In the genomic region with DNA sequence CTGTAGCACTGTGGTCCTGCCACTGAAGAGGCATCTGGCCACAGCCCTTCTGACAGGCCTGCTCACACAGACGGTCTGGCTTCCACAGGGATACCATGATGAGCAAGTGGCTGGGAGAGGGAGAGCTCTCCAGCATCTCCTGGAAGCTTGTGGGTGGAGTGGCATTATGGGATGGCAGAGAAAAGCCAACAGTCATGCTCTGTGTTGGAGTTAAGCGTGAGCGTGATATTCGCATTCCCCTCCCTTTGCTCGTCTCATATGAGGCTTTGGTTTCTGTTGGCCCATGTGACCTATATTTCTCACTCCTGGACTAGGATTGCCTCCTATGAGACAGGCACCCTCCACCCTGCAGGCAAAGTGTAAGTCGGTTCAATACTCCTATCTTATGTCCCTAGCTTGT, we compare ENCODE assay signal across 23 mouse cellular contexts. TPM values are rescaled to one million over a fixed set of nuclear protein-coding genes. Genes with fewer than 3 reads are reported as not detected.
DNase-seq lines count a peak whose midpoint lies in the region; TF ChIP-seq lines count a peak whose summit lies in the region.
"Had no signal": no experiment of that assay in that cellular context is flagged by ENCODE, and none has a peak within 500 bp of the region (broad histone marks: within the 10 kb centered on the region; RNA-seq: fewer than 3 reads in every experiment).

No protein-coding gene starts in this region.

- peak overlapping the region; percentile 69 for H3K27ac ChIP-seq in gastrocnemius, adult 2 months
- H3K27ac ChIP-seq: forebrain, embryonic 10.5 days; heart, embryonic 15.5 days; hindbrain, embryonic 14.5 days; liver, embryonic 13.5 days; midbrain, embryonic 12.5 days had no signal

- H3K4me3 ChIP-seq in gastrocnemius, adult 2 months = peak overlapping the region; percentile 88
- H3K4me3 ChIP-seq: forebrain, embryonic 10.5 days; heart, embryonic 15.5 days; liver, embryonic 13.5 days; midbrain, embryonic 12.5 days had no signal

- TF ChIP-seq CTCF in gastrocnemius, adult 2 months (IDR thresholded peaks at IDR 0.05) = no peak

- intact Hi-C loops in gastrocnemius, adult 2 months (cut with DNase I) = no loop called here
- intact Hi-C loops in gastrocnemius, postnatal 36 days (cut with DNase I) = no loop called here
- intact Hi-C loops in left cerebral cortex, postnatal 25 days (cut with DNase I) = loop anchor here (5.0 kb wide), 1 partner anchor 38 kb away; no protein-coding TSS in a partner anchor

- DNase-seq in gastrocnemius, adult 2 months = no peak
- no peak for DNase-seq in gastrocnemius, postnatal 36 days
- DNase-seq in left cerebral cortex, postnatal 25 days (ENCODE audit: low spot score in 2 of 2) = peak; percentile 62 to 87
- DNase-seq in left cerebral cortex, adult 8-10 months (ENCODE audit: low spot score in 2 of 2) = no peak
- peak; percentile 91 for DNase-seq in brain, adult 2 months (ENCODE audit: low read depth, low spot score)
- peak; percentile 74 for DNase-seq in layer of hippocampus, adult 9-11 months
- DNase-seq in B cell, adult 2 months = no peak
- no peak for DNase-seq in T-cell, adult 2 months (ENCODE audit: low spot score)
- DNase-seq: adrenal gland, postnatal 10 days; heart, postnatal 4 days; kidney, adult 18-20 months; kidney, postnatal 4 days; liver, embryonic 13.5 days; lung, adult 2 months; lung, postnatal 14 days; thymus, postnatal 14 days had no signal

RNA-seq across cellular contexts. Expression of gene Eef1a2, which starts 6.5 kb away (rescaled TPM):
- 1,000 to 10,000 TPM; 2,005 to 2,177 TPM for total RNA-seq in gastrocnemius, adult 2 months (2021)
- total RNA-seq in gastrocnemius, postnatal 36 days (2021) = 1,000 to 10,000 TPM; 2,073 to 2,141 TPM
- 1,000 to 10,000 TPM; 1,322 to 1,385 TPM for total RNA-seq in left cerebral cortex, postnatal 25 days (2021)
- total RNA-seq in left cerebral cortex, adult 8-10 months (2022) = 1,000 to 10,000 TPM; 1,221 to 1,269 (median 1,259) TPM
- total RNA-seq: megakaryocyte progenitor cell, adult 5-6 weeks; MEL had no signal

RNA-seq across cellular contexts. Expression of gene Kcnq2, which starts 15.2 kb away (rescaled TPM):
- total RNA-seq in gastrocnemius, adult 2 months (2021) = not detected
- not detected for total RNA-seq in gastrocnemius, postnatal 36 days (2021)
- 100 to 1,000 TPM; 227 to 240 TPM for total RNA-seq in left cerebral cortex, postnatal 25 days (2021)
- 100 to 1,000 TPM; 231 to 254 (median 236) TPM for total RNA-seq in left cerebral cortex, adult 8-10 months (2022)
- total RNA-seq: gastrocnemius, postnatal 4 days; megakaryocyte progenitor cell, adult 5-6 weeks had no signal

RNA-seq across cellular contexts. Expression of gene Ppdpf, which starts 36.8 kb away (rescaled TPM):
- total RNA-seq in gastrocnemius, adult 2 months (2021) = 10 to 100 TPM; 39.1 to 46.2 TPM
- 10 to 100 TPM; 40.4 to 45.1 TPM for total RNA-seq in gastrocnemius, postnatal 36 days (2021)
- total RNA-seq in left cerebral cortex, postnatal 25 days (2021) = 10 to 100 TPM; 95.9 to 97.3 TPM
- total RNA-seq in left cerebral cortex, adult 8-10 months (2022) = 10 to 100 TPM; 73.1 to 84.3 (median 75.9) TPM

RNA-seq across cellular contexts. Expression of gene Ptk6, which starts 52.3 kb away (rescaled TPM):
- not detected for total RNA-seq in gastrocnemius, adult 2 months (2021)
- not detected for total RNA-seq in gastrocnemius, postnatal 36 days (2021)
- total RNA-seq in left cerebral cortex, postnatal 25 days (2021) = under 1 TPM in 1 of 2 experiments, not detected in 1; 0.09 TPM
- total RNA-seq in left cerebral cortex, adult 8-10 months (2022) = not detected
- total RNA-seq: heart, postnatal 4 days; megakaryocyte progenitor cell, adult 5-6 weeks; MEL had no signal

Comparison
In these comparisons a context has a peak if more than half of its experiments do, and no peak if none do; other contexts are left out.
1. DNase-seq: peak in left cerebral cortex, postnatal 25 days (2 of 2), brain, adult 2 months (single experiment) and layer of hippocampus, adult 9-11 months (single experiment); none in gastrocnemius, adult 2 months (single experiment), gastrocnemius, postnatal 36 days (0 of 2), left cerebral cortex, adult 8-10 months (0 of 2), B cell, adult 2 months (0 of 2) and T-cell, adult 2 months (single experiment).
2. RNA of gene Kcnq2, which starts 15.2 kb away (total RNA-seq): 227 to 240 TPM in left cerebral cortex, postnatal 25 days and 231 to 254 TPM in left cerebral cortex, adult 8-10 months; not detected in gastrocnemius, adult 2 months and not detected in gastrocnemius, postnatal 36 days; every median in the first group is over 100 times any median in the second.